Mouse (Mus musculus): Measurements from ENCODE around the gene Rps12.

DNA sequence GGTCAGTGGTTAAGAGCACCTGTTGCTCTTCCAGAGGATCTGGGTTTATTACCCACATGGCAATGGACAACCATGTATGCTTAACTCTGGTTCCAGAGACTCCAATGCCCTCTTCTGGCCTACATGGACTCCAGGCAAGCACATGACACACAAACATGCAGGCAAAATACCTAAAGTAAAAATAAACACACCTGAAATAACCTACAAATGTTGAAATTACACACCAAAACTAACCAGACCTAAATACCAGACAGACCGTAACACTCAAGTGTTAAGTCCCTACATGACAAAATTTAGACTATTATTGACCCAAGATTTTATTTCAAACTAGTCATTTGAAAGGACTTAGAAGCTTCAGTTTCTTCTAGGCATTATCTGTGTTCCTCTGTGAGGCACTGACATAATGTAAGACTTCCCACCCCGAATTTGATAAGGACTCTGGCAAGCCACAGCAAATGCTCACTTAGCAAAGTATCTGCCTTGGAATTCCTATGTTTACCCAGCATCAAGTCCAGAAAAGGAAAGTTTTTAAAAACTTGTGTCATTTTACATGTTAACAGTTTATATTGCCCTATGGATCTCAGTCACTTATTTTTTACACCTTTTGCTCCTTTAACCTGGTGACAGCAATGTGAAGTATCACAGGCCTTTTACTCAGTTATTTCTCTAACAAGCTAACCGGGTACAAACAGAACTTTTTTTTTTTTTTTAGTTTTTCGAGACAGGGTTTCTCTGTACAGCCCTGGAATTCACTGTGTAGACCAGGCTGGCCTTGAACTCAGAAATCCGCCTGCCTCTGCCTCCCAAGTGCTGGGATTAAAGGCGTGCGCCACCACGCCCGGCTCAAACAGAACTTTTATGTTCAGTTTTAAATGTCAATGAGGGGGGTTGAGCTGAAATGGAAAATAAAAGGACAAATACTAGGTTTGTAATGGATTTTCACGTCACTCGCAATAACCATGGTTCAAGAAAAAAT, 5.0 kb downstream of the Rps12 start:
- TF ChIP-seq POLR2AphosphoS2 (IDR thresholded peaks at IDR 0.05; ENCODE audit: insufficient read length, low read depth): peak; percentile 11
- no peak for TF ChIP-seq USF1 (IDR thresholded peaks at IDR 0.05; ENCODE audit: low read depth)
- no peak for TF ChIP-seq MYOD1 (IDR thresholded peaks at IDR 0.05; ENCODE audit: control insufficient read depth in 1 of 3, insufficient read length in 2 of 3, low read depth in 2 of 3)
- TF ChIP-seq POLR2A (IDR thresholded peaks at IDR 0.05; ENCODE audit: insufficient read length, low read depth): no peak
- no peak for TF ChIP-seq MAX (IDR thresholded peaks at IDR 0.05; ENCODE audit: low read depth)
- no peak for TF ChIP-seq TCF12 (IDR thresholded peaks at IDR 0.05; ENCODE audit: insufficient read depth, poor library complexity, severe bottlenecking)
- TF ChIP-seq REST (IDR thresholded peaks at IDR 0.05; ENCODE audit: insufficient read depth, insufficient read length): no peak
- TF ChIP-seq E2F4 (IDR thresholded peaks at IDR 0.05; ENCODE audit: insufficient read depth): no peak
- no peak for TF ChIP-seq MYOG (IDR thresholded peaks at IDR 0.05; ENCODE audit: control insufficient read depth in 1 of 3, insufficient read depth in 1 of 3, insufficient read length in 2 of 3, low read depth in 2 of 3)
- TF ChIP-seq CEBPB (IDR thresholded peaks at IDR 0.05; ENCODE audit: insufficient read depth, poor library complexity, severe bottlenecking): no peak

Data from myocyte (in vitro differentiated cells).